Mouse (Mus musculus) forebrain, embryonic 15.5 days (tissue): Measurements from ENCODE around the gene Tgfbr3. TPM values are rescaled to one million over a fixed set of nuclear protein-coding genes. Genes with fewer than 3 reads are reported as not detected.

Experiments used
- ATAC-seq: fragments of 200-750 bp; cut with Nextera tagmentation; replicated peaks from 2 replicates; pipeline ENCODE4 v1.8.0; 2017; ENCODE audit warnings: mild to moderate bottlenecking, moderate TSS enrichment, moderate library complexity
- H3K27ac ChIP-seq: fragments of 300-500 bp; sonication (generic); replicated peaks from 2 replicates; pipeline ENCODE4 v1.5.1; 2015; ENCODE audit warnings: mild to moderate bottlenecking, inconsistent platforms
- H3K27me3 ChIP-seq: fragments of 300-500 bp; sonication (generic); 2 replicates; pipeline ENCODE4 v1.6.1; 2015; ENCODE audit warnings: inconsistent platforms
- H3K36me3 ChIP-seq: fragments of 300-500 bp; sonication (generic); 2 replicates; pipeline ENCODE4 v1.6.1; 2015; ENCODE audit warnings: mild to moderate bottlenecking, inconsistent platforms
- H3K4me1 ChIP-seq: fragments of 300-500 bp; sonication (generic); 2 replicates; pipeline ENCODE4 v1.6.1; 2015; ENCODE audit warnings: inconsistent platforms
- H3K4me2 ChIP-seq: fragments of 300-500 bp; sonication (generic); replicated peaks from 2 replicates; pipeline ENCODE4 v1.6.1; 2015; ENCODE audit warnings: mild to moderate bottlenecking, inconsistent platforms
- H3K4me3 ChIP-seq: fragments of 300-500 bp; sonication (generic); 2 replicates; pipeline ENCODE4 v1.5.1; 2015; ENCODE audit warnings: mild to moderate bottlenecking, inconsistent platforms
- H3K9ac ChIP-seq: fragments of 300-500 bp; sonication (generic); replicated peaks from 2 replicates; pipeline ENCODE4 v1.6.1; 2015; ENCODE audit warnings: mild to moderate bottlenecking, inconsistent platforms
- H3K9me3 ChIP-seq: fragments of 300-500 bp; sonication (generic); 2 replicates; pipeline ENCODE4 v1.6.1; 2016; ENCODE audit warnings: inconsistent platforms
- WGBS: fragments of 180-500 bp; shearing (Covaris S2); methylation state at CpG from one replicate; pipeline ENCODE4 v1.1.7; 2015; ENCODE audit warnings: mixed read lengths; 5-methylcytosine and 5-hydroxymethylcytosine counted together
- polyA plus RNA-seq: library from polyadenylated mRNA; unstranded; fragments of >200 nt; fragmentation: Nextera tagmentation; extraction: Ambion mirVana; gene quantifications from 2 replicates; pipeline ENCODE4 v1.2.1, GENCODE M21; 2015

The Tgfbr3 gene
- 2.0 and 2.3 TPM in 2 replicates for polyA plus RNA-seq

DNA sequence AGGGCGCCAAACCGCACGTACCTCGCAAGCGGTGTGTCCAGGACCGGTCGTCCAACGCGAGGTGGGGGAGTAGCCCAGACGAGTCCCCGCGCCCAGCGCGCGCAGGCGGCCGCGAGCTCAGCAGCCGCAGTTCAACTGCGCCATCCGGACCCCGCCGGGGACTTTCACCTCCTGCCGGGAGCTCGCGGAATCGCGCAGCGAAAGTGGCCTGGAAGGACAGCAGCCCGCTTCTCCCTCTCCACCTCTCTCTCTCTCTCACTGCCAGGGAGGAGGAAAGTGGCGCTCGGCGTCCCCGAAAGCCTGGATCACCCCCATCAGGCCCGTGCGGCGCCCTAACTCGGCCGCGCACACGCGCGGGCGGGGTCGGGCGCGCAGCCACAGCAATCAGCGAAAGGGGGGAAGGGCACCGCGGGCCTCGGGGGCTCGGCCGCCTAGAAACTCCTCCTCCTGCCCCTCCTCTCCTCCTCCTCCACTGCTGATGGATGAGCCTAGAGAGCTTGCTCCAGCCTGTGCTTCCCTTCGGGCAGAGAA is at the start of gene Tgfbr3:
Gene Tgfbr3, minus strand, starts transcription at position 396 of the 531 bp plus-strand sequence.
- peak; percentile 92 for ATAC-seq
- H3K4me2 ChIP-seq: peak within 1 kb of the TSS; percentile 98
- H3K27me3 ChIP-seq: peaks cover 50% of the 10 kb centered on the region
- no peaks in the 10 kb centered on the region for H3K36me3 ChIP-seq
- H3K4me3 ChIP-seq: peak within 1 kb of the TSS; percentile 66
- H3K9ac ChIP-seq: peak within 1 kb of the TSS; percentile 54
- H3K4me1 ChIP-seq: peaks cover 13% of the 10 kb centered on the region
- no peaks in the 10 kb centered on the region for H3K9me3 ChIP-seq
- under 1% methylated on average over 54 of the region's 54 CpGs for WGBS
- H3K27ac ChIP-seq: peak within 1 kb of the TSS; percentile 20; the same call in 1 of the 2 replicates

DNA sequence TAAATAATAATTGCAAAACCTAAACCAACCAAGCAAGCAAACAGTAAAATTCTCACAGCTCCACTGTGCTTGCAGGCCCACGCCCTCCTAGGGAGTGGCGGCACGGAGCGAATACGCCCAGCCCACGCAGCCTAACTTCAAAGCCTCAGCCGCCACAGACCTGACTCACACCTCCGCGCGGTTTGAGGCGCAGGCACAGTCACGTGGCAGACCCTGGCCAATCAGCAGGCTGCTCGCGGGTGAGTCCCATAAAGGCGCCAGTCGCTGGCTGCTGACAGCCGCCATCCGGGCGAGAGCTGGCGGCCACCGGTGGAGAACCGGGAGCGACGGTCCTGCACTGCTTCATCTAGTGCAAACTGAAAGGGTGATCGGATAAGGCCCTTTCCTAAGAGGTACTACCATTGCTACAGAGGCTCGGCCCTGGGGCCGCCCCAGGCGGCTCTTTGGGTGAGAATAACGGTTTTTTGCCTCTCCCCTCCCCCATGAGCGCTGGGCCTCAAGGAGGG is 41.5 kb upstream of the Tgfbr3 start, which contains the start of gene Brdt:
Gene Brdt, plus strand, starts transcription at position 244 of the 506 bp plus-strand sequence.
- Histone ChIP-seq H3K4me2 (no peak within 1 kb of the TSS), H3K4me1 (no peaks in the 10 kb centered on the region), H3K27me3 (no peaks in the 10 kb centered on the region), H3K27ac (no peak within 1 kb of the TSS), H3K9ac (no peak within 1 kb of the TSS), H3K36me3 (no peaks in the 10 kb centered on the region), H3K9me3 (no peaks in the 10 kb centered on the region), H3K4me3 (no peak within 1 kb of the TSS)
- 93% methylated on average over 27 of the region's 30 CpGs for WGBS
- no peak for ATAC-seq

DNA sequence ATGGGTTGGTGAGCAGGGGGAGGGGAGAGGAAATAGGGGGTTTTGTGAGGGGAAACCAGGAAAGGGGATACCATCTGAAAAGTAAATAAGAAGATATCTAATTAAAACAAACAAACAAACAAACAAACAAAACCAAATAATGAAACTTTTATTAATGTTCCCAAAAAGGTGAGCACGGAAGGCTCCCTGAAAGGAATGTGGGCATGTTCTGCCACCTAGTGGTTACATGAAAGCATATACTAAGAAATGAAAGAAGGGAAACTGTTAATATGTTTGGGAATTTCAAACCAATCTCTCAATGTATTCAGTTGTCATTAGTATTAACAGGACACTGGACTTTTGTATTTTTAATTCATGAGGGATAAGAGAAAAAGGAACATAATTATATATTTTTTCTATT is 31.3 kb upstream of the Tgfbr3 start:
- Histone ChIP-seq H3K9me3 (no peaks in the 10 kb centered on the region), H3K27me3 (peaks cover 3% of the 10 kb centered on the region; the same call in 1 of the 2 replicates), H3K36me3 (no peaks in the 10 kb centered on the region), H3K4me3 (no peak overlapping the region), H3K4me1 (no peaks in the 10 kb centered on the region), H3K9ac (no peak overlapping the region), H3K4me2 (no peak overlapping the region), H3K27ac (no peak overlapping the region)
- no peak for ATAC-seq
- WGBS: 0% methylated on average over 1 of the region's 1 CpGs

DNA sequence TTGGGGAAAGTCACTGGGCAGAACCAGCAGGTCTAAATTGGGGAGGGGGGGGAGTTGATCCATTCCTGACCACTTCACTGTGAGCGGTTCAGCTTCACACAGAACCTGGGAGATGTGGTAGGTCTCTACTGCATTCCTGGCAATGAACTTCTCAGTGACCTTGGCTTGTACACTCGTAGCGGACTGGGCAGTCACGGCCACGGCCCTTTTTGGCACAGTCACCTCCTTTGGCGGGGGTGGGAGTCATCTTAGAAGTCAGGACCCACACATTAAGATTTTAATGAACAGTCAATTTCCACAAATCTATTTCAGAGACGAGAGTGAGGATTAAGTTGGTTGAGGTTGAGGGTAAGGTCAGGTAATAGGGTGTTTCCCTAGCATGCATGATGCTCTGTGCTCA is 27.7 kb upstream of the Tgfbr3 start:
- Histone ChIP-seq H3K4me1 (no peaks in the 10 kb centered on the region), H3K4me2 (no peak overlapping the region), H3K27ac (no peak overlapping the region), H3K9ac (no peak overlapping the region), H3K4me3 (no peak overlapping the region), H3K9me3 (no peaks in the 10 kb centered on the region), H3K36me3 (no peaks in the 10 kb centered on the region), H3K27me3 (peaks cover 3% of the 10 kb centered on the region; the same call in 1 of the 2 replicates)
- ATAC-seq: no peak
- 92% methylated on average over 7 of the region's 7 CpGs for WGBS

DNA sequence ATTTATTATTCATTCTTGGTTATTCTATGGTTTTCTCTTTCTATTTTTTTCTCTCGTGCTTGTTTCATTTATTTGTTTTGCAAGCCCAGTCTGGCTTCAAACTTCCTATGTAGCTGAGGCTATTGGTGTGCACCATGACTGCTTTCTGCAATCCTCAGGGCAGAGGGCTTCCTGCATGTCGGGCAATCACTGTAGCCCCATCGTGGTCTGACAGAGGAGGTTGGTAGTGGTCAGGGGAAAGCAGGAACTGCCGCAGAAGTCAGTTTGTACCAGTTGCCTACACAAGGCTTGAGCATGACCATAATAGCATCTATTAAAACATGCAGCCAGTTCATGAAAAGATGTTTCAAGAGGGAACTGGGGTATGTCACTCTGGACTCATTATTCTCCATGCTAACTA is 18.0 kb upstream of the Tgfbr3 start:
- ATAC-seq: no peak
- H3K27me3 ChIP-seq: no peaks in the 10 kb centered on the region
- no peak overlapping the region for H3K27ac ChIP-seq
- no peak overlapping the region for H3K4me3 ChIP-seq
- WGBS: 81% methylated on average over 4 of the region's 4 CpGs
- no peaks in the 10 kb centered on the region for H3K36me3 ChIP-seq
- no peaks in the 10 kb centered on the region for H3K9me3 ChIP-seq
- no peak overlapping the region for H3K9ac ChIP-seq
- H3K4me2 ChIP-seq: no peak overlapping the region
- no peaks in the 10 kb centered on the region for H3K4me1 ChIP-seq

DNA sequence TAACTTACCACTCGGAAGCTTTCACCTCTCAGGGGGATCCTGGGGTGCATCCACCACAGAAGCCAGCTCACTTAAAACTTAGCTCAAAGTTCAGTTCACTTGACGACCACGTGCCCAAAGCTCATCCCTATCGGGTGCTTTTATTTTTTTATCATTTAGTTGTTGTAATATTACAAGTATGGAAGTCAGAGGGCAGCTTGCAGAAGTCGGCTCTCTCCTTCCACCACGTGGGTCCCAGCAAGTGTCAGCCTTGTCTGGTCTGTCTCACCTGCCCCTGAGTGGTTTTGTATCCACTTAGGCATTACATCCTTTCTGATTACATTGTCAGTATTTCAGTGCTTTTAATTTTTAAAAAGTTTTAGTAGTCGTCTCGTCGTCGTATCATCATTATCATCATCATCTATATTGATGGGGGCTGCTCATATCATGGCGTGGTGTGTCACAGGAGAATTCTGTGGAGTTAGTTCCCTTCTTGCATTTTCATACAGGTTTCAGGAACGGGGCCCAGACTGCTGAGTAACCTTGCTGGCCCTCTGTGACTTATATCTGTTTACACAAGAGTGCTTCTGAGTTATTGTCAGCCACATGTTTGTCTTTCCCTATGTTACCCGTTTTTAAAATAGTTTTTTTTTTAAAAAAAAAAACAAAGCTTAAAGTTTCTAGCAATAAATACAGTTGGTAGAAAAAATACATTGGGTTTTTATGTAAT is 14.8 kb upstream of the Tgfbr3 start:
- Histone ChIP-seq H3K4me2 (no peak overlapping the region), H3K27me3 (no peaks in the 10 kb centered on the region), H3K36me3 (no peaks in the 10 kb centered on the region), H3K4me1 (no peaks in the 10 kb centered on the region), H3K4me3 (no peak overlapping the region), H3K27ac (no peak overlapping the region), H3K9ac (no peak overlapping the region), H3K9me3 (no peaks in the 10 kb centered on the region)
- ATAC-seq: no peak
- WGBS: 85% methylated on average over 13 of the region's 13 CpGs

DNA sequence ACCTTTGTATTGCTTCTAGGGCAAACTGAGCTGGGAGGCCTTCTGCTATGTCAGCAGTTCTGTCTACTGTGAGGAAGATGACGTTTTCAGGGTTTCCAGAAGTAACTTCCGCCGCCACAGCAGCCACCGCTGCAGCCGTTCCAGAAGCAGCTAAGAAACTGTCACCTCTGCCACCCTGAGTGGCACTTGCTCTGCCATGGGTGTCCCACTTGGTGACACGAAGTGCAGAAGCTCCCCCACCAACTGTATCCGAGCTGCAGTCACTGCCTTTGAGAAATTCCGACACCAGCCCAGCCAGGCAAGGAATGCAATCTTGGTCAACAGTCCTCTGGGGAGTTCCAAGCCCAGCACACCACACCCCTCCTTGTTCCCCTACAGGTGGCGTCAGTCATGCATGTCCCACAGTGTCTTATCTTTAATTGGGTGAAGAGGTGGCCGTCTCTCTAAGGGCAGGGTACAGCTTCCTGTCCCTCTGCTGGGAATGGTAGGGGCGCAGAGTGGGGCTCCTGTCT is 14.0 kb upstream of the Tgfbr3 start:
- Histone ChIP-seq H3K9me3 (no peaks in the 10 kb centered on the region), H3K36me3 (no peaks in the 10 kb centered on the region), H3K4me3 (no peak overlapping the region), H3K9ac (no peak overlapping the region), H3K27me3 (no peaks in the 10 kb centered on the region), H3K27ac (no peak overlapping the region), H3K4me1 (no peaks in the 10 kb centered on the region), H3K4me2 (no peak overlapping the region)
- no peak for ATAC-seq
- 52% methylated on average over 11 of the region's 11 CpGs for WGBS

DNA sequence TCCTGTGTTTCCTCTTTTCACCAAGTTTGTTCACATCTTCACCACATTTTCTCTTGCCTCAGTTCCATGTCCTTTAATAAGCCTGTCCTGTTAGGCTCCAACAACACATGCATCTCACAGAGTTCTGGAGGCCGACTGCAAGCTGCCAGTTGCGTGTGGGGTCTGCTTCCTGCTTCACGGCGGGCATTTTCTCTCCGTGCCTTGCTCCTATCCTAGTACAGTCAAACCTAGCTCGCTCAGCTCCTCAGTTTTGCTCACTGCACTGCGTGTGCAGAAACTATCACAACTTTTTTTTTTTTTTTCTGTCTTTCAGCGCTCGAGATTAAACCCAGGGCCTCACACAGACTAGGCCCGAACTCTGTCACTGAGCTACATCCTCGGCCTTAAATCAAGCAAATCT is 9.4 kb upstream of the Tgfbr3 start:
- no peaks in the 10 kb centered on the region for H3K27me3 ChIP-seq

DNA sequence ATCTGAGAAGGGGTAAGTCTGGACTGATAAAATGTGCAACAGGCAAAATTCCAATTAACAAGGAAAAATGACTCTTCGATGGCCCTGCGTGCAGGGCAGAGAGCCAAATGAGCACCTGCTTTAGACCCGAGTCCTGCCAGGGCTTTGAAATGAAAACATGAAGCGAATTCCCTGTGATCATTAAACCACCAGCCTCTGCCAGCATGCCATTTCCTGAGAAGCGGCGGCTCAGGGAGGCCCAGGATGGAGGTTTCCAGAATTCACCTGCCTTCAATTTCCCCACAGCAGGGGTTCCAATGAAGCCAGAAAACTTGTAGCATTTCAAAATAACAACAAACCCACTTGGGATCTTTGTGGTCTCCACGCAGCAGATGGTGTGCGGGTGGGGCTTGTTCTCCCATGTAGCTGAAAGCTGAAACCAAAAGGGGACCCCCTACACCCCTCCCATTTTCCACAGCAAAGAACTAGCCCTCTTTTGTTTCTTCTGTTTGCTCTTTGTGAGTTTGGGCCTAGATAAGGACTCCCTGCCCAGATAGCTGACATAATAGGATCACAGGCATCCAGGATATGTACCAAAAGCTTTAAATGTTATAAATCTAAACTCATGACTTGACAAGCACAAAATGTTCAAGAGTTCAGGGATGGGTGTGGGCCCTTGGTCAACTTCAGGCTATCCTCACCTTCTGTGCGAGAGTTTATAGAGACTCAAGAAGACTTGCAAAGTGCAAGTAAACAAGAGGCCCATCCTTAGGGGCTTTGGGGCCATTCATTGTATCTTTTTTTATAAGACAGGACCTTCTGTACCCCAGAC is 7.3 kb upstream of the Tgfbr3 start:
- H3K4me2 ChIP-seq: no peak overlapping the region
- no peak overlapping the region for H3K9ac ChIP-seq
- H3K27me3 ChIP-seq: peaks cover 1% of the 10 kb centered on the region; the same call in 1 of the 2 replicates
- H3K27ac ChIP-seq: no peak overlapping the region
- ATAC-seq: no peak
- H3K36me3 ChIP-seq: no peaks in the 10 kb centered on the region
- no peaks in the 10 kb centered on the region for H3K9me3 ChIP-seq
- no peak overlapping the region for H3K4me3 ChIP-seq
- peaks cover 6% of the 10 kb centered on the region for H3K4me1 ChIP-seq
- 20% methylated on average over 9 of the region's 9 CpGs for WGBS

More for the DNA sequence above, 9.4 kb upstream of the Tgfbr3 start:
- H3K9ac ChIP-seq: no peak overlapping the region
- 90% methylated on average over 11 of the region's 11 CpGs for WGBS
- H3K27ac ChIP-seq: no peak overlapping the region
- H3K4me1 ChIP-seq: peaks cover 6% of the 10 kb centered on the region
- no peak overlapping the region for H3K4me2 ChIP-seq
- H3K4me3 ChIP-seq: no peak overlapping the region
- no peak for ATAC-seq
- no peaks in the 10 kb centered on the region for H3K9me3 ChIP-seq
- H3K36me3 ChIP-seq: no peaks in the 10 kb centered on the region

DNA sequence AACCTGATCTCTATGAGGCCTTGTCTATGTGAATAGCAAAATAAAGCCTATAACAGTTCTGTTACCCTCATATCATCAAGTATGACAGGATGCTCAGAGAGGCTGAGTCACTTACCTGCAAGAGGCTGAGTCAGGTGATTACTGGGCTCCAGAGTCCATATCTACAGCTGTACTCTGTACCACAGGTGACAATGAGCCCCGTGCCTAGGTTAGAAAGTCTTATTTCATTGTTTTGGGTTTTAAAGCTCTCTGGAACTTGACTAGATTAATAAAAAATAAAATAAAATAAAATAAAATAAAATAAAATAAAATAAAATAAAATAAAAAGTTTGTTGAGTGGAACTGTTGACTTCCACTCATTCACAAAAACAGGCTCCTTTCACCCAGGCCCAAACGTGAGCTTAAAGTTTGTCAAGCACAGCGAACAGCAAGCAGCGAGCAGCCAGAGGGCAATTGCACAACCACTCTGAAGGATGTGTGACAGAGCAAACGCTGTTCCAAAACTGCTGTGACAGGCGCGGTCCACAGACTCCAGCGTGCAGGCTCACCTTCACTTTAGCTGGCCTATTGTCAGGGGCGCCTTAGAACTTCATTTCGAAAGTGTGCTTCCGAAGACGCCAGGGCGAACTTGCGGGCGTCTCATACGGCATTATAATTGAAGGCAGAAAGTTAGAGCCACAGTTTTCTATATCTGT is 6.5 kb upstream of the Tgfbr3 start:
- H3K4me1 ChIP-seq: peaks cover 6% of the 10 kb centered on the region
- no peaks in the 10 kb centered on the region for H3K9me3 ChIP-seq
- no peak overlapping the region for H3K27ac ChIP-seq
- H3K4me2 ChIP-seq: no peak overlapping the region
- H3K36me3 ChIP-seq: no peaks in the 10 kb centered on the region
- H3K27me3 ChIP-seq: peaks cover 8% of the 10 kb centered on the region; the same call in 1 of the 2 replicates
- H3K4me3 ChIP-seq: no peak overlapping the region
- WGBS: 60% methylated on average over 16 of the region's 16 CpGs
- H3K9ac ChIP-seq: no peak overlapping the region
- no peak for ATAC-seq

DNA sequence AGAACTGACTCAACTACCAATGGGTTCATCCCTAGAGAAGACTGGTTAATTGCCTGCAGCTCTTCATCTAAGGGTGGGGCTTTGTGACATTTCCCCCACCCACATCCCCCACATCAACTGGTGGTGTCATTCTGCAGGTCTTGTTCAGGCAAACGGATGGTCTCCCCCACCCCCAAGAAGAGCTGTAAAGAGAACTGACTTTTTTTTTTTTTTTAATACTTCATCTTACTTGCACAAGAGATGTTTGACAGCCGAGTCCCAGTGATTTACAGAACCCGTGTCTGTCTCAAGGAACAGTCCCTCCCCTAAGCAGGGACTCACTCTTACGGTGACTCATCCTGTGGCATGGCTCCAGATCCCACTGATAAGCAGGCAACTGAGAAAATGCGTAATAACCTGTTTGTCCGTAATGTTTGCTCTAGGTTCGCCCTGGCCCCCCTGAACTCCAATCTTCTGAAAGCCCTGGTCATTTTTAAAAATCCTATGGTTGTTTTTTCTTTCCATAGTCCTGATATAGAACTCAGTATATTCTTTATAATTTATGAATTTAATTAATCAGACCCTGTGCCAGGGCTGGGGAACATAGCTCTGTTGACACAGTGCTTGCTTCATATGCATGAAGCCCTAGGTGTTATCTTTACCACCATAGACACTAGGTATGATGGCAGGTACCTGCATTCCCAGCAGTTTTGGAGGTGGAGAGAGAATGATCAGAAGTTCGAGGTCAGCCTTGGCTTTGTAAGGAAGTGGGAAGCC is 5.8 kb upstream of the Tgfbr3 start:
- no peaks in the 10 kb centered on the region for H3K9me3 ChIP-seq
- peaks cover 6% of the 10 kb centered on the region for H3K4me1 ChIP-seq
- no peaks in the 10 kb centered on the region for H3K36me3 ChIP-seq
- ATAC-seq: no peak
- 71% methylated on average over 8 of the region's 8 CpGs for WGBS
- no peak overlapping the region for H3K4me2 ChIP-seq
- no peak overlapping the region for H3K9ac ChIP-seq
- no peak overlapping the region for H3K27ac ChIP-seq
- H3K27me3 ChIP-seq: peaks cover 15% of the 10 kb centered on the region; the same call in 1 of the 2 replicates
- no peak overlapping the region for H3K4me3 ChIP-seq
